Mouse (Mus musculus) thymus, adult 2 months (tissue): ENCODE results near the gene Phyhd1.

Experiments
- CTCF ChIP-seq: fragments of 200-500 bp; IDR thresholded peaks from 2 replicates; pipeline ENCODE4 v1.5.1; 2012; ENCODE audit warnings: mild to moderate bottlenecking, control low read depth, low read length, moderate library complexity, borderline replicate concordance; ENCODE audit not compliant: control insufficient read depth, poor library complexity, insufficient read depth; ENCODE audit errors: extremely low read depth
- POLR2A ChIP-seq: fragments of 200-500 bp; IDR thresholded peaks from 2 replicates; pipeline ENCODE4 v1.6.1; 2012; ENCODE audit warnings: mild to moderate bottlenecking, low read length, control low read depth, moderate library complexity; ENCODE audit not compliant: control insufficient read depth, poor library complexity, insufficient read depth; ENCODE audit errors: extremely low read depth

DNA sequence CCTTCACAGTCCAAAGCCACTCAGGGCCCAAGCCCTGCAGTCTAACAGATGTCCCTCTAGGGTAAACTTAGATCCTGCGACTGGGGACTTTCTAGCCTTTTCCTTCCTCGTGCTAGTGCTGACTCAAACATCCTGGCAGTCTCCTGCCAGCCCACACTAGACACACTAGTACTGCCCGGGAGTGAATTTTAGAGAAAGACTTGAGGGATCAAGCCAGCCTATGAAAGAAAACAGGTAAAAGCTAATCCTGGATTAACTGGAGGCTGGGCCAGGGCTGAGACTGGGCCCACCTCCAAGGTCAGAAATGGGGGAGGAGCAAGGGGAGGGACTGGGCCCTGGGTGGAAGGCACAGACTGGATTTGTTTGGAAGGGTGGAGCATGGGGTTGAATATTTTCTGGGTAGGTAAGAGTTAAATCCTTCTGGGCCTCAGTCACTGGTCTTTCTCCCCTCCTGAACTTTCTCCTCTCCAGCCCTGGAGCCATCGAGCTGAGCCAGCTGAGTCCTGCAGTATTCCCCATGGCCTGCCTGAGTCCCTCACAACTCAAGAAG is 464 bp downstream of the Phyhd1 start:
- TF ChIP-seq CTCF: no peak
- TF ChIP-seq POLR2A: no peak
